Mouse (Mus musculus): ENCODE measurements around the gene Rbm19. TPM values are rescaled to one million over a fixed set of nuclear protein-coding genes. Genes with fewer than 3 reads are reported as not detected.

The Rbm19 gene
- 12.3 and 14.9 TPM in 2 replicates for polyA plus RNA-seq (2015; fragmentation: Nextera tagmentation; extraction: Ambion mirVana)

DNA sequence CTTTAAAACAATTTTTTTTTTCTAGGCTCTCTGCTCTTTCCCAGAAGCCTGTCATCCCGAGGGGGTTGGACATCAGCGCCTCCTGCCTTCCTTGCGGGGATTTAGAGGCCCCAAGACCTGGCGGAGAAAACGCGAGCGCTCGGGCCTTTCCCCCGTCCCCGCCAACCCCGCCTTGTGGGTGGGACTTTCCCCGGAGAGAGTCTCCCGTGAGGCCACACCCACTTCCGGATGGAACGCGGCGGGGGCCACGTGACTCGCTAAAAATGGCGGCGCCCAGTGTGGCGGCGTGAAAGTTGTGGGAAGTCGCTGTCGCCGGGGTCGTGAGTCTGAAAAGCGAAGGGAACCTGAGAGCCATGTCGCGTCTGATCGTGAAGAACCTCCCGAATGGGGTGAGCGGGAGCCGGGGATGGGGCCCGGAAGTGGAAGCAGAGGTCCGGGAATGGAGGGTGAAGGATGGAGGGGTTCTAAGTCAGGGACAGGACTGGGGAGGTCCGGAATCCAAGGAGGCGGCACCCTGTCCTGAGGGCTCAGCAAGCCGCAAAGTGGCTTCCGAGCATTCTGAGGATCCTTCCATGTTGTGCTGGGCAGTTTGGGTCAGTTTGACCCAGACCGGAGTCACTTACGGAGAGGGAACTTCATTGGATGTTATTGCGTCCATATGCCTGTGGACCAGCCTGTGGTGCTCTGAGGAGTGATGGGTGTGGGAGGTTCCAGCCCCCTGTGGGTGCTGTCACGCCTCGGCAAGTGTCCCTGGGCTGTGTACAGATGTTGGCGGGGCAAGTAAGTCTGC is at the start of gene Rbm19:
Rbm19 (plus strand) TSS at position 205 of the 790 bp plus-strand sequence.
- Histone ChIP-seq H3K36me3 (peaks cover 28% of the 10 kb centered on the region), H3K9ac (peak within 1 kb of the TSS; percentile 64), H3K27me3 (no peaks in the 10 kb centered on the region), H3K9me3 (replicated peaks) (no peaks in the 10 kb centered on the region), H3K4me3 (peak within 1 kb of the TSS; percentile 74), H3K4me2 (peak within 1 kb of the TSS; percentile 90), H3K27ac (no peak within 1 kb of the TSS), H3K4me1 (replicated peaks) (peaks cover 6% of the 10 kb centered on the region)
- WGBS: under 1% methylated on average over 46 of the region's 46 CpGs
- peak; percentile 85 for ATAC-seq (replicated peaks; ENCODE audit: insufficient number of reproducible peaks, insufficient read depth, low FRiP score, low read depth)

- H3K27ac ChIP-seq: no peak overlapping the region
- H3K9ac ChIP-seq: no peak overlapping the region
- no peak overlapping the region for H3K4me3 ChIP-seq
- no peaks in the 10 kb centered on the region for H3K36me3 ChIP-seq
- H3K4me1 ChIP-seq (replicated peaks): 0 out of 2 replicates have a peak, but pooled peaks cover 3% of the 10 kb centered on the region
- H3K4me2 ChIP-seq: no peak overlapping the region
- WGBS: 34% methylated on average over 6 of the region's 6 CpGs
- no peaks in the 10 kb centered on the region for H3K27me3 ChIP-seq
- no peaks in the 10 kb centered on the region for H3K9me3 ChIP-seq (replicated peaks)
- ATAC-seq (replicated peaks; ENCODE audit: insufficient number of reproducible peaks, insufficient read depth, low FRiP score, low read depth): no peak
Observed at GRCm38 (mm10) chr5:120067266-120067665, 49.0 kb upstream of the Rbm19 start.

DNA sequence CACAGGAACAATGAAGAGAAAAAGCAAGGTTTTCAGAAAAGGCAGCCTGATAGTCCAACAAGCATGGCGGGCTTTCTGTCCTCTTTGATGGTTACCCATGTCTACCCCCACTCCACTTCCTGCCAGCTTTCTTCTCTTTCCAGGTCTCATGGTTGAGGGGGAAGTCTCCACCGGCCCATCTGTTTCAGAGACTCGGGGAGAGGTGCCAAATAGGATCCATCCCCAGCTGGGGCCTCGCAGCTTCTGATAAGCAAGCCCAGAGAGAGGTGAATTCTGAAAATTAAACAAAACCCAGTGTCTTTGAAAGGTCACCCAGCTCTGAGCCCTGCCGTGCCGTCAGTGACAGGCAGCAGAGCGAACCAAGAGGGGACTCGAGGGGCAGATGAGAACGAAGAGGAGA is 42.2 kb upstream of the Rbm19 start:
- no peaks in the 10 kb centered on the region for H3K27me3 ChIP-seq
- H3K9ac ChIP-seq: no peak overlapping the region
- ATAC-seq (replicated peaks; ENCODE audit: insufficient number of reproducible peaks, insufficient read depth, low FRiP score, low read depth): no peak
- no peak overlapping the region for H3K4me2 ChIP-seq
- H3K9me3 ChIP-seq (replicated peaks): no peaks in the 10 kb centered on the region
- no peak overlapping the region for H3K27ac ChIP-seq
- H3K36me3 ChIP-seq: no peaks in the 10 kb centered on the region
- no peak overlapping the region for H3K4me3 ChIP-seq
- H3K4me1 ChIP-seq (replicated peaks): peaks cover 4% of the 10 kb centered on the region; the same call in 1 of the 2 replicates
- WGBS: 37% methylated on average over 9 of the region's 9 CpGs

DNA sequence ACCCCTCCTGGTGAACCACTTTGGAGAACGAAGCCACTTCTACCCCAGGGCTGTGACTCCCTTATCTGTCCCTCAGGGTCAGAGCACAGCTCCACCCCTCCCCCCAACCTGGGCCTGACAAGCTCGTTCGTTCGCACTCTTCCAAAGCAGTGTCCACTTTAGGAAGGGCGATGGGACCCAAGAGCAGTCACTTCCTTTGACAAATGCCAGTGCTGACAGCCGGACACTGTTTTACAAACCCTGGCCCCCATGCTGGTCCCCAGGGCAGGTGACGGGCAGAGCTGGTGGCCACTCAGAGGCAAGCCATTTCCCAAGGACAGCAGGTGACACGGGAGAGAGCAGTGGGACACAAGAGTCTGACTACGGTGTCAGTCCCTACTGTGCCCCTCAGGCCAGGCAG is 36.2 kb upstream of the Rbm19 start:
- Histone ChIP-seq H3K4me1 (replicated peaks) (peaks cover 4% of the 10 kb centered on the region; the same call in 1 of the 2 replicates), H3K9ac (no peak overlapping the region), H3K36me3 (no peaks in the 10 kb centered on the region), H3K9me3 (replicated peaks) (no peaks in the 10 kb centered on the region), H3K4me3 (no peak overlapping the region), H3K27me3 (peaks cover 14% of the 10 kb centered on the region), H3K4me2 (no peak overlapping the region), H3K27ac (no peak overlapping the region)
- ATAC-seq (replicated peaks; ENCODE audit: insufficient number of reproducible peaks, insufficient read depth, low FRiP score, low read depth): peak; percentile 61; the same call in 1 of the 2 replicates
- WGBS: 16% methylated on average over 9 of the region's 9 CpGs

GRCm38 (mm10) chr5:120080468-120080867 is 35.8 kb upstream of the Rbm19 start:
- Histone ChIP-seq H3K27me3 (peaks cover 14% of the 10 kb centered on the region), H3K9ac (no peak overlapping the region), H3K4me2 (no peak overlapping the region), H3K4me3 (no peak overlapping the region), H3K9me3 (replicated peaks) (no peaks in the 10 kb centered on the region), H3K4me1 (replicated peaks) (peaks cover 4% of the 10 kb centered on the region; the same call in 1 of the 2 replicates), H3K36me3 (no peaks in the 10 kb centered on the region), H3K27ac (no peak overlapping the region)
- no peak for ATAC-seq (replicated peaks; ENCODE audit: insufficient number of reproducible peaks, insufficient read depth, low FRiP score, low read depth)
- 65% methylated on average over 6 of the region's 6 CpGs for WGBS

DNA sequence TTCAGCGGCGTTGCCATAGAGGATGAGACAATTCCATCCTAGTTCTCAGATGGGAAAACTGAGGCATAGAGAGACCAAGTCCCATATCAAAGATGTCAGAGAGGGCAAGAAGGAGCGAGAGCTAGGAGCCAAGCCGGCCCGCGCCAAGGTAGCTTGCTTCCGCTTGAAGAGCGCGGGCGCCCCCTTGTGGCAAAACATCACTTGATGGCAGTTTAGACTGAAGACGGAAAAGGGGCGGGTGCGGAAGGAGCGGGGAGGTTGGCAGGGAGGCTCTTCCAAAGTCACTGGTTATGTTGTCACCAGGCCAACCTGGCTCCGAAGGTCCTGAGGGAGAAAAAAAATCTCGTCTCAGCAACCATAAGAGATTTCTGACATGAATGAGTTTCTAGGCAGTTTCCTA is 27.7 kb upstream of the Rbm19 start:
- H3K27ac ChIP-seq: no peak overlapping the region
- H3K4me1 ChIP-seq (replicated peaks): peaks cover 10% of the 10 kb centered on the region
- ATAC-seq (replicated peaks; ENCODE audit: insufficient number of reproducible peaks, insufficient read depth, low FRiP score, low read depth): peak; percentile 36; the same call in 1 of the 2 replicates
- peak overlapping the region; percentile 12; the same call in 1 of the 2 replicates for H3K4me2 ChIP-seq
- no peak overlapping the region for H3K9ac ChIP-seq
- H3K4me3 ChIP-seq: no peak overlapping the region
- H3K27me3 ChIP-seq: peaks cover 19% of the 10 kb centered on the region
- no peaks in the 10 kb centered on the region for H3K36me3 ChIP-seq
- no peaks in the 10 kb centered on the region for H3K9me3 ChIP-seq (replicated peaks)
- 2% methylated on average over 16 of the region's 16 CpGs for WGBS

GRCm38 (mm10) chr5:120094602-120095001 is 21.7 kb upstream of the Rbm19 start:
- Histone ChIP-seq H3K36me3 (no peaks in the 10 kb centered on the region), H3K27ac (no peak overlapping the region), H3K9ac (no peak overlapping the region), H3K4me3 (no peak overlapping the region), H3K4me1 (replicated peaks) (no peaks in the 10 kb centered on the region), H3K9me3 (replicated peaks) (no peaks in the 10 kb centered on the region), H3K27me3 (peaks cover 15% of the 10 kb centered on the region), H3K4me2 (no peak overlapping the region)
- ATAC-seq (replicated peaks; ENCODE audit: insufficient number of reproducible peaks, insufficient read depth, low FRiP score, low read depth): no peak
- WGBS: 63% methylated on average over 7 of the region's 7 CpGs

DNA sequence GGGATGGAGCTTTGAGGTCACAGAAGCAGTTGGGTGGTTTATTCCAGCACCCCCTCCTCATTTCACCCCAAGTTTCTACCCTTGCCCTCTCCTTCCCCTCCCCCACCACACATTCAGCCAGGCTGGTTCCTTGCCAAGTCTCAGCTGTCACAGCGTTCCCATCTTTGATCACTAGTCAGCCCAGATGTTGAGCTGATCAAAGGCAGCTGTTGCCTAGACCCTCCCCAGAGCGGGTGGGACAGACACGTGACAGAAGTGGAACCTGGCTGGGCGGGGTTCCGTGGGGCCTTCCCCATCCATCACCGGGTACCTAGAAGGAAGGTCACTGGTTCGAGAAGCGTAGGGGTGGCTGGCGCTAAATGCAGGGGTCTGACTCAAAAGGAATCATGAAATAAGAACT is 19.2 kb upstream of the Rbm19 start:
- Histone ChIP-seq H3K9me3 (replicated peaks) (no peaks in the 10 kb centered on the region), H3K27ac (no peak overlapping the region), H3K4me1 (replicated peaks) (no peaks in the 10 kb centered on the region), H3K4me3 (no peak overlapping the region), H3K36me3 (no peaks in the 10 kb centered on the region), H3K4me2 (no peak overlapping the region), H3K9ac (no peak overlapping the region), H3K27me3 (peaks cover under 1% of the 10 kb centered on the region; the same call in 1 of the 2 replicates)
- 46% methylated on average over 9 of the region's 9 CpGs for WGBS
- no peak for ATAC-seq (replicated peaks; ENCODE audit: insufficient number of reproducible peaks, insufficient read depth, low FRiP score, low read depth)

GRCm38 (mm10) chr5:120100814-120101213 is 15.5 kb upstream of the Rbm19 start:
- Histone ChIP-seq H3K4me1 (replicated peaks) (no peaks in the 10 kb centered on the region), H3K4me2 (no peak overlapping the region), H3K36me3 (no peaks in the 10 kb centered on the region), H3K9ac (no peak overlapping the region), H3K4me3 (no peak overlapping the region), H3K9me3 (replicated peaks) (no peaks in the 10 kb centered on the region), H3K27me3 (peaks cover 2% of the 10 kb centered on the region), H3K27ac (no peak overlapping the region)
- 83% methylated on average over 6 of the region's 6 CpGs for WGBS
- ATAC-seq (replicated peaks; ENCODE audit: insufficient number of reproducible peaks, insufficient read depth, low FRiP score, low read depth): no peak

- WGBS: 73% methylated on average over 8 of the region's 8 CpGs
- no peak overlapping the region for H3K4me3 ChIP-seq
- no peak overlapping the region for H3K4me2 ChIP-seq
- peaks cover 13% of the 10 kb centered on the region for H3K27me3 ChIP-seq
- H3K9me3 ChIP-seq (replicated peaks): no peaks in the 10 kb centered on the region
- H3K27ac ChIP-seq: no peak overlapping the region
- H3K4me1 ChIP-seq (replicated peaks): no peaks in the 10 kb centered on the region
- no peak for ATAC-seq (replicated peaks; ENCODE audit: insufficient number of reproducible peaks, insufficient read depth, low FRiP score, low read depth)
- H3K9ac ChIP-seq: no peak overlapping the region
- H3K36me3 ChIP-seq: no peaks in the 10 kb centered on the region
Observed at GRCm38 (mm10) chr5:120102097-120102496, 14.2 kb upstream of the Rbm19 start.

- no peaks in the 10 kb centered on the region for H3K36me3 ChIP-seq
- no peak overlapping the region for H3K9ac ChIP-seq
- H3K9me3 ChIP-seq (replicated peaks): no peaks in the 10 kb centered on the region
- H3K4me3 ChIP-seq: no peak overlapping the region
- WGBS: 13% methylated on average over 12 of the region's 12 CpGs
- no peak overlapping the region for H3K27ac ChIP-seq
- H3K4me1 ChIP-seq (replicated peaks): no peaks in the 10 kb centered on the region
- no peak for ATAC-seq (replicated peaks; ENCODE audit: insufficient number of reproducible peaks, insufficient read depth, low FRiP score, low read depth)
- H3K27me3 ChIP-seq: peaks cover 13% of the 10 kb centered on the region
- H3K4me2 ChIP-seq: no peak overlapping the region
Observed at GRCm38 (mm10) chr5:120102732-120103131, 13.5 kb upstream of the Rbm19 start.

DNA sequence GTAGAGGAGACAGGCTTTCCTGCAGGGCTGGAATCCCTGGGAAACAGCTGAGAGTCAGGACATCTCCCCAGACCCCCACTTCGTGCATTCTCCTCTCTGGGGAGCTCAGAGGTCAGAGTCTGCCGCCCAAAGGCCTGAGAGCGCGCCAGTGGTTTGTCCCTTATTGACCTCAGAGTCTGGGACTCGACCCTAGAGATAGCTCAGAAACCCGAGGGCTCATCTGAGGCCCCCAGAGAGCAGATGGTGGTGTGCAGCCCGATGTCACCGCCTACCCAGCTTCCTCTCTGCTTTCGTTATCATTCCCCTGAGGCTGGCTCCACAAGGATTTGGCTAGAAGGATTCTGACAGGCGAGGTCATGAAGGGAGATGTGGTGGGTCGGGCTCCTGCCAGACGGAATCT is 12.8 kb upstream of the Rbm19 start:
- no peaks in the 10 kb centered on the region for H3K9me3 ChIP-seq (replicated peaks)
- H3K4me1 ChIP-seq (replicated peaks): no peaks in the 10 kb centered on the region
- H3K9ac ChIP-seq: no peak overlapping the region
- H3K4me3 ChIP-seq: no peak overlapping the region
- H3K4me2 ChIP-seq: no peak overlapping the region
- H3K27ac ChIP-seq: no peak overlapping the region
- WGBS: 33% methylated on average over 12 of the region's 12 CpGs
- no peak for ATAC-seq (replicated peaks; ENCODE audit: insufficient number of reproducible peaks, insufficient read depth, low FRiP score, low read depth)
- peaks cover 17% of the 10 kb centered on the region for H3K27me3 ChIP-seq
- no peaks in the 10 kb centered on the region for H3K36me3 ChIP-seq
